Comparison of ENCODE assay signal across 12 mouse cellular contexts in the genomic region with DNA sequence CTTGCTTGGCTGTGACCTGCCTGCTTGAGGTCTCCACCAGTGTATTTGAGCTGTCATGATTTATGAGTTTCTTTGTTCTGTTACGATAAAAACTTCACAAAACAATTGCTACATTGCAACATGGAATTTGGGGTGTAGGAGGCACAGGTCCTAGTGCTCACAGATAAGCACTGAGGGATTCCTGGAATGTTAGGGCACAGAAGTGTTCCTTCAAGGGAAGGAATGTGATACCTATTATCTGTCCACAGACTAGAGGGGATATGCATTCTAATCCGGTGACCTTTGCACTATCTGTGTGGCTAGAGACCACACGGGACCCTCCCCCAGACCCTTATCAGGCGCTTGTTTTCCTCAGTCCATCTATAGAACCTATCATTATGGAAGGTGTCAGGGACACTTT.
"Had no signal": no experiment of that assay in that cellular context is flagged by ENCODE, and none has a peak within 500 bp of the region (broad histone marks: within the 10 kb centered on the region; RNA-seq: fewer than 3 reads in every experiment).

No protein-coding gene starts in this region.

- H3K9ac ChIP-seq: limb, embryonic 15.5 days; liver, embryonic 12.5 days; lung, embryonic 14.5 days; midbrain, embryonic 13.5 days; stomach, embryonic 15.5 days had no signal

- H3K4me2 ChIP-seq: limb, embryonic 15.5 days; liver, embryonic 12.5 days; lung, embryonic 14.5 days; midbrain, embryonic 13.5 days; stomach, embryonic 15.5 days had no signal

- H3K9me3 ChIP-seq: limb, embryonic 15.5 days; liver, embryonic 12.5 days; midbrain, embryonic 13.5 days; stomach, embryonic 15.5 days had no signal

- H3K27me3 ChIP-seq: limb, embryonic 15.5 days; liver, embryonic 12.5 days; midbrain, embryonic 13.5 days; stomach, embryonic 15.5 days had no signal

- H3K27ac ChIP-seq: kidney, postnatal 0 days; limb, embryonic 15.5 days; liver, embryonic 12.5 days; midbrain, embryonic 13.5 days; stomach, embryonic 15.5 days had no signal

- H3K36me3 ChIP-seq: limb, embryonic 15.5 days; liver, embryonic 12.5 days; midbrain, embryonic 13.5 days; stomach, embryonic 15.5 days had no signal

- H3K4me3 ChIP-seq: limb, embryonic 15.5 days; liver, embryonic 12.5 days; midbrain, embryonic 13.5 days; stomach, embryonic 15.5 days had no signal

- DNase-seq: kidney, postnatal 36 days; layer of hippocampus, adult 9-11 months; layer of hippocampus, postnatal 36 days; lung, embryonic 14.5 days; right cerebral cortex, postnatal 14 days; thymus, adult 2 months; thymus, postnatal 25 days had no signal

- ATAC-seq: liver, embryonic 12.5 days; midbrain, embryonic 13.5 days had no signal
